Mouse (Mus musculus) bone marrow, adult 2 months (tissue): ENCODE measurements around the gene Wdr1.

Source experiments
- CTCF ChIP-seq: fragments of 200-500 bp; IDR thresholded peaks from 2 replicates; pipeline ENCODE4 v1.5.1; 2011; ENCODE audit warnings: low read length, control low read depth; ENCODE audit not compliant: control insufficient read depth, insufficient read depth
- POLR2A ChIP-seq: fragments of 200-500 bp; IDR thresholded peaks from 2 replicates; pipeline ENCODE4 v1.6.1; 2011; ENCODE audit warnings: low read depth, mild to moderate bottlenecking, control low read depth, low read length, borderline replicate concordance; ENCODE audit not compliant: control insufficient read depth

DNA sequence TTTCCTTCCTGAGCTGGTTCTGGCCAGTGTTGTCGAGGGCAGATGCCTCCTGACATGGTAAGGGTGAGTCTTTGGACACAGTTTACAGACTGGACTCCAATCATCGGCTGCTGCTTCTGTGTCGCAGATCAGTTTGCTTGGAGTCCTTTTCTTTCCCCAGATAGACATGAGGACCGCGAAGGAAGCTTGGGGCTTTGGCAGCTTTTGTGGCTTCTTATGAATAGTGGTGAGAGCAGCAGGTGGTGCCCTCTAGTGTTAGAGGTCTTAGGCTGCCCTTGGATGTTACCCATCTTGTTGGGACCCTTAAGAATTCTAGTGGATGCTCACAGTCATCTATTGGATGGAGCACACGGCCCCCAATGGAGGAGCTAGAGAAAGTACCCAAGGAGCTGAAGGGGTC lies 46.8 kb downstream of the Wdr1 start:
- TF ChIP-seq POLR2A (no peak), CTCF (peak; percentile 50)
